Mouse (Mus musculus) frontal cortex, adult 2 months (tissue): ENCODE data around the gene Pax5. TPM values are rescaled to one million over a fixed set of nuclear protein-coding genes. Genes with fewer than 3 reads are reported as not detected.
A peak's percentile ranks its signal among the peaks of the same experiment; 100 is the strongest.
"Not testable (repeated sequence)": the region's sequence is repeated elsewhere in the genome, so short reads cannot be mapped to it uniquely, and the experiment has no call there.

Experiments
- DNase-seq, 2 experiments: peaks; one replicate each; pipeline ENCODE4 v3.0.0; 2022; ENCODE audit warnings: low spot score in 1 of 2; ENCODE audit errors: extremely low spot score in 1 of 2
- polyA plus RNA-seq: library from polyadenylated mRNA; depleted of rRNA; stranded (reverse); fragments of >200 nt; gene quantifications from 2 replicates; pipeline ENCODE4 v1.2.3, GENCODE M21; 2012; rRNA removed

The Pax5 gene
- 0.04 and 0.08 TPM in 2 replicates for polyA plus RNA-seq

GRCm38 (mm10) chr4:44709740-44710700, at the start of gene Pax5:
Pax5 (minus strand) TSS chr4:44710487.
- no peak for DNase-seq

GRCm38 (mm10) chr4:44757131-44757530, 46.8 kb upstream of the Pax5 start:
- not testable (repeated sequence) for DNase-seq

GRCm38 (mm10) chr4:44756134-44756951, 46.1 kb upstream of the Pax5 start:
- peak; percentile 91 to 94 for DNase-seq

GRCm38 (mm10) chr4:44755553-44756133, 45.4 kb upstream of the Pax5 start, which contains the start of gene Zcchc7:
Zcchc7 (plus strand) TSS chr4:44755877.
- no peak for DNase-seq

GRCm38 (mm10) chr4:44740471-44740870, 30.2 kb upstream of the Pax5 start:
- no peak for DNase-seq

GRCm38 (mm10) chr4:44721237-44721636, 10.9 kb upstream of the Pax5 start:
- no peak for DNase-seq

GRCm38 (mm10) chr4:44720046-44720445, 9.8 kb upstream of the Pax5 start:
- DNase-seq: no peak

- no peak for DNase-seq
These were observed 7.4 kb upstream of the Pax5 start for GRCm38 (mm10) chr4:44717676-44718075.

GRCm38 (mm10) chr4:44716391-44716790, 6.1 kb upstream of the Pax5 start:
- no peak for DNase-seq

GRCm38 (mm10) chr4:44715621-44716160, 5.4 kb upstream of the Pax5 start:
- no peak for DNase-seq

- DNase-seq: no peak
These were observed 3.9 kb upstream of the Pax5 start for GRCm38 (mm10) chr4:44714111-44714621.

- DNase-seq: no peak
These were observed 3.3 kb upstream of the Pax5 start for GRCm38 (mm10) chr4:44713554-44714051.

- no peak for DNase-seq
These were observed 2.7 kb upstream of the Pax5 start for GRCm38 (mm10) chr4:44712786-44713553.

GRCm38 (mm10) chr4:44712051-44712700, 1.9 kb upstream of the Pax5 start:
- DNase-seq: no peak

GRCm38 (mm10) chr4:44711136-44711900, 1.0 kb upstream of the Pax5 start:
- DNase-seq: no peak

GRCm38 (mm10) chr4:44710701-44711097, 412 bp upstream of the Pax5 start:
- no peak for DNase-seq

GRCm38 (mm10) chr4:44709091-44709695, 1.1 kb downstream of the Pax5 start:
- no peak for DNase-seq

GRCm38 (mm10) chr4:44708311-44708710, 2.0 kb downstream of the Pax5 start:
- no peak for DNase-seq
